Mouse (Mus musculus): ENCODE measurements around the gene Arhgap15. TPM values are rescaled to one million over a fixed set of nuclear protein-coding genes. Genes with fewer than 3 reads are reported as not detected.

Gene Arhgap15
- polyA plus RNA-seq, 1 experiment from 2014 or later: 0.30 TPM

DNA sequence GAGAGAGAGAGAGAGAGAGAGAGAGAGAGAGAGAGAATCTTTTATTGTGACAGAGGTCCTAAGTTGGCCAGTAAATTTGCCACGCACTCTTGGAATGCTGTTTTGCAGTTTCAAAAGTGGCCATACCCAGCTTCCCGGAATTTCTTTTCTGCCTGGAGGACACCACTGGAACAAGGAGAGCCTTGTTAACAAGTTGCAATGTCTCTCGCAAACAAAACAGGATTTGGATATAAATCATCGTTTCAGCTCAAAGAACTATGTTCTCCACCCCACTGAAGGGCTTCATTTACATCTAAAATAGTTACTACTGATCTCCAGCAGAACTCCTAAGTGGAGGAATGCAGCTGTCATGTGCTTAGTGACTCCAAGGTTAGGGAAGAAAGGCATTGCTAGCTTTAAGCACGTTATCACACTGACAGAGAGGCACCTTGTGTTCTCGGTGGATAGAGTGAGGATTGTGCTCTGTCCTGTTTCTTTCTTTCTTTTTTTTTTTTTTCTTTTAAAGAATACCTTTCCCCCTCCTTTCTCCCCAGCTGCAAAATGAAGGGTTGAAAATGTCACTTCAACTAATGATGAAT lies 473.6 kb downstream of the Arhgap15 start:
- H3K36me3 ChIP-seq (replicated peaks): no peaks in the 10 kb centered on the region
- no peak overlapping the region for H3K27ac ChIP-seq
- H3K9me3 ChIP-seq: no peaks in the 10 kb centered on the region
- H3K27me3 ChIP-seq (ENCODE audit: poor library complexity, severe bottlenecking): peaks cover 16% of the 10 kb centered on the region; the same call in 1 of the 2 replicates
- peaks cover 33% of the 10 kb centered on the region for H3K4me1 ChIP-seq
- no peak for DNase-seq (ENCODE audit: extremely low spot score, low spot score)
- WGBS: 17% methylated on average over 6 of the region's 6 CpGs
- H3K4me3 ChIP-seq: no peak overlapping the region

DNA sequence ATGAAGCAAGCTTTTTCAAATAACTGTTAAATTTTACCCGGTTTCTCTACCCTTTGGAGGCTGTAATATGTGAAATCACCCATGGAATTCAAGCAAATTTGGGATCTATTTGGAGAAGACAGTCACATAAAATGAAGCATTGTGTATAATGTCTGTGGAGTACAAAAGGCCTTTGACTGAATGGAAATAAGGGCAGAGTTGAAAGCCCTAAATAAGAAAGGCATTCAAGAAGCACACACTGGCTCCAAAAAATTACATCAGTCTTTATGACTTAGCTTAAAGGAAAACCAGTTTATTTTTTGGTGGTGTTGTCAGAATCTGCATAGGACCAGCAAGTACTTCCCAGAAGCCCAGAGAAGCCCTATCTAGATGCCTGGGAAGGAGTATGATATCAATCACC lies 486.2 kb downstream of the Arhgap15 start:
- Histone ChIP-seq H3K9me3 (no peaks in the 10 kb centered on the region), H3K36me3 (replicated peaks) (no peaks in the 10 kb centered on the region), H3K4me1 (peaks cover 8% of the 10 kb centered on the region; the same call in 1 of the 2 replicates), H3K27me3 (ENCODE audit: poor library complexity, severe bottlenecking) (no peaks in the 10 kb centered on the region), H3K4me3 (no peak overlapping the region), H3K27ac (no peak overlapping the region)
- WGBS: 40% methylated on average over 1 of the region's 1 CpGs
- no peak for DNase-seq (ENCODE audit: extremely low spot score, low spot score)

DNA sequence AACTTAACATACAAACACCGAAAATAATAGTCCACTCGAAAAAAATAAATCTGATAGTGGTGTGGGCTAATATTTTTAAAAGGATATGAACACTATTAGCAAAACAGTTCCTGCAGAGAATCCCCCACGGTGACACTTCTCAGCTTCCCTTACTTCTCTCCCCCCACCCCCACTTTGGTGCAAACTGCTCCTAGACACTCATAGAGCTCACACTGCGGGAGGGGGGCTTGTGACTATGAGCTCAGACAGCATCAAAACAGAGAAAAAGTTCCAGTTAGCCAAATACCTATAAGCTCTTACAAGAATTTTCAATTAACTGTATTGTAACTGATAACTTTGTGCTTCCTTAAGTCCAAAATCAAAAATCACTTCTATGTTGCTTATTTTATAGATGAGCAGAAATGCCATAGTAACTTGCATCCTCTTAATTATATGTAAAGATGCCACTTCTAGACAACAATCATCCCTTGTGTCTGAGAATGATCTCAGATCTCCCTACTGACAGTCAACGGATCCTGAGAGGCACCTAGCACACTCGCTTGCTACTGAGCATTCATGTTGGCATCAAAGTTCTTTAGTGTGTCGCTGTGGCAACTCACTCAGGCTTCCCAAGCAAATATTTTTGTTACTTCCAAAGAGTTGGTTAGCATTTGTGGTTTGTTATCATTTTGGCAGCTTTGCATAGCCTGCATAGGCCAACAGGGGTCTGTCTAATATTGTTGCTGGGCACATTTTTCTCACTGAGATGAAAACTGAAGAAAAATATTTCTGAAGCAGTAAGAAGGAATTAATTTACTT lies 493.2 kb downstream of the Arhgap15 start:
- 72% methylated on average over 7 of the region's 7 CpGs for WGBS
- no peaks in the 10 kb centered on the region for H3K27me3 ChIP-seq (ENCODE audit: poor library complexity, severe bottlenecking)
- H3K4me1 ChIP-seq: peaks cover 15% of the 10 kb centered on the region
- no peak overlapping the region for H3K4me3 ChIP-seq
- DNase-seq (ENCODE audit: extremely low spot score, low spot score): no peak
- H3K36me3 ChIP-seq (replicated peaks): no peaks in the 10 kb centered on the region
- H3K9me3 ChIP-seq: no peaks in the 10 kb centered on the region
- no peak overlapping the region for H3K27ac ChIP-seq

DNA sequence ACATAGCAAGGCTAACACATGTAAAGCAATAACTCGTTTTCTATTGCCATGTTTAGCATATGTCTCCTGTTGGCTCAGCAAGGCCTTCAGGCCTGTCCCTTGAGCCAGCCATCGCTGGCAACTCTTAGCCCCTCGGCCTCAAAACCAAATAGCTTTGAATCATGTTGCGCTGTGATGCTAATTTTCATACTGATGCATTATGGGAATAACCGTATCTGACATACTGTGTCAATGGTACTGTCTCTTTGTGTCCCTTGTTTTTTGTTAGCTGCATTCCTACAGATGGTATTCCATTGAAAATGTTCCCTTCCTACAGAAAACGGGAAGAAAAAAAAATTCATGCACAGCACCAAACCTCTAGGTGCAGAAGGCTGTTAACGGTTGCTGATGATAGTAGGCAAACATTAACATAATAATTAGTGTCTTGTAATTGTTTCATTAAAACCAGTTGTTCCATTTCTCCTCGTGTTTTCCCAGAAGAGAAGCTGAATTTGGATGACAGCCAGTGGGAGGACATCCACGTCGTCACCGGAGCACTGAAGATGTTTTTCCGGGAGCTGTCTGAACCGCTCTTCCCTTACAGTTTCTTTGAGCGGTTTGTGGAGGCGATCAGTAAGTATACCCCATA lies 494.1 kb downstream of the Arhgap15 start:
- H3K36me3 ChIP-seq (replicated peaks): no peaks in the 10 kb centered on the region
- 91% methylated on average over 15 of the region's 15 CpGs for WGBS
- H3K27me3 ChIP-seq (ENCODE audit: poor library complexity, severe bottlenecking): no peaks in the 10 kb centered on the region
- H3K4me1 ChIP-seq: peaks cover 15% of the 10 kb centered on the region
- H3K9me3 ChIP-seq: no peaks in the 10 kb centered on the region
- no peak overlapping the region for H3K4me3 ChIP-seq
- no peak for DNase-seq (ENCODE audit: extremely low spot score, low spot score)
- no peak overlapping the region for H3K27ac ChIP-seq

DNA sequence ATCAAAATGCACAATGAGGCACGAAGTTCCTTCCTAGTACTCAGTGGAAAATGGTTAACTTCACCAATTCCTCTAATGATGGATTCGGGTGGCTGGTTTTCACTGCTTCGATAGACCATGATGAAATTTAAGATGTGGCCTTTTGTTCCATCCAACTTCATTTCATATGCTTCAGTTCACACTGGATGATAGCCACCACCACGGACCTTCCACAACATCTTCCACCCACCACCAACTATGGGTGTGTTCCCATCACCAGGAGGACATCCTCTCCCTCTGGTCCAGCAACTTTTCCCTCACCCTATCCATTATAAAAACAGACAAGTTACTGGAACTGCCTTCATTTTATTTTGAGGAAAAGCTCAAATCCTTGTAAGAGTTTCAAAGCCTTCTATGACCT lies 506.7 kb downstream of the Arhgap15 start:
- Histone ChIP-seq H3K27me3 (ENCODE audit: poor library complexity, severe bottlenecking) (no peaks in the 10 kb centered on the region), H3K4me3 (no peak overlapping the region), H3K36me3 (replicated peaks) (no peaks in the 10 kb centered on the region), H3K4me1 (peaks cover 3% of the 10 kb centered on the region; the same call in 1 of the 2 replicates), H3K9me3 (no peaks in the 10 kb centered on the region), H3K27ac (no peak overlapping the region)
- 69% methylated on average over 4 of the region's 4 CpGs for WGBS
- no peak for DNase-seq (ENCODE audit: extremely low spot score, low spot score)

DNA sequence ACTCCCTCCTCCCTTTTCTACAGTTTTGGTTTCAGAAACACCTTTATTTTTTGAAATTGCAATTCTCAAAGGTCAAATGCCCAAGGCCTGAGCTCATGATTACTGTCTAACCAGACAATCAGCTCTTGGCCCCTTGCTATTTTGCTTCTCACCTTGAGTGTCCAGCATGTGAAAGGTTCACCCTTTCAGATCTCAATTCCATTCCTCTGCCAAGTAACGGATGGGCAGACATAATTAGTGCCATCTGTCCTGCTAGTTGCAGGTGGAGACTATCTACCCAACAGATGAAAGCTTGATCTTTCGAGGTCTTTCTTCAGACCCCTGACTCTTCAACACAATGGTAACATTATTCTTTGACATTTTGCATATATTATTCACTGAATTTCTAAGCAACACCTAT lies 509.3 kb downstream of the Arhgap15 start:
- H3K9me3 ChIP-seq: no peaks in the 10 kb centered on the region
- H3K4me3 ChIP-seq: no peak overlapping the region
- no peak overlapping the region for H3K27ac ChIP-seq
- peaks cover 3% of the 10 kb centered on the region; the same call in 1 of the 2 replicates for H3K4me1 ChIP-seq
- 75% methylated on average over 2 of the region's 2 CpGs for WGBS
- H3K27me3 ChIP-seq (ENCODE audit: poor library complexity, severe bottlenecking): no peaks in the 10 kb centered on the region
- H3K36me3 ChIP-seq (replicated peaks): no peaks in the 10 kb centered on the region
- no peak for DNase-seq (ENCODE audit: extremely low spot score, low spot score)

DNA sequence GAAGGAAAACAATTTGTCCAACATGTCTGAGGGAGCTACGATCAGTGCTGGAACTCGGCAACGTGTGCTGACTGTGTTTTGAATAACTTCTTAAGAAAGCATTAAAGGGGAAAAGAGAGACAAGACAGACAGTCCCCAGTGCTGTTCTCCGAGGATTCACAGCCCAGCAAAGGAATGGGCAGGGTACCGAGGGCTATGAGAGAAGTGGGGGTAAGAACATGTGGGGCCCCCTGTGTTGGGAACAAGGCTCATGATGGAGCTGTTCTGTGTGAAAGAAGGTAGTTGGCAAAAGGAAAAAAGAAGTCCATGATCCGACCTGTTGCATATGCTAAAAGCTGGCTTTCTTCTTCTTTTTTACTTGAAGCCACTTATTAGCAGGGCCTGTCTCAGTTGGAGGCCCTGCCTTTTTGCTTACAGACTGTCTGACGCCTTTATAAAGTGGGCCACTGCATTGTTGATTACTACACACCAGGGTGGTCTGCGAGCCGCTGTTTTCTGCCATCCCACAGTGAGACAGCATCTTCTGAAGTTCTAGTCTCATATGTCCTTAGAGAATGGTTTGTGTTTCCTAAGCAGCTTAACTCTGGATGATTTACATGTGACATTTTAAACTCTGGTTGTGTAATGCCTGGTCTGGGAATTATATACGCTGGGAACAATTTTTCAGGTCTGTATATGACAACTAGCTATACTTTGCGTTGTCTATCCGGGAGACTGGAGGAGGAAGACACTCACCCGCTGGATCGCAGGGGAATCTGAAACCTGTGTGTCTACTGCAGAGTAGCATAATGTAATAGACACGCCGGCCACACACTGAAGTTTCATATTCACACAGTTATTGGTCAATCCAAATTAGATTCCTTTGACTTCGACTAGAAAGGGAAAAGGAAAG lies 523.1 kb downstream of the Arhgap15 start:
- Histone ChIP-seq H3K9me3 (no peaks in the 10 kb centered on the region), H3K4me1 (peaks cover 20% of the 10 kb centered on the region), H3K27ac (no peak overlapping the region), H3K27me3 (ENCODE audit: poor library complexity, severe bottlenecking) (no peaks in the 10 kb centered on the region), H3K4me3 (no peak overlapping the region), H3K36me3 (replicated peaks) (no peaks in the 10 kb centered on the region)
- WGBS: 55% methylated on average over 17 of the region's 17 CpGs
- no peak for DNase-seq (ENCODE audit: extremely low spot score, low spot score)

DNA sequence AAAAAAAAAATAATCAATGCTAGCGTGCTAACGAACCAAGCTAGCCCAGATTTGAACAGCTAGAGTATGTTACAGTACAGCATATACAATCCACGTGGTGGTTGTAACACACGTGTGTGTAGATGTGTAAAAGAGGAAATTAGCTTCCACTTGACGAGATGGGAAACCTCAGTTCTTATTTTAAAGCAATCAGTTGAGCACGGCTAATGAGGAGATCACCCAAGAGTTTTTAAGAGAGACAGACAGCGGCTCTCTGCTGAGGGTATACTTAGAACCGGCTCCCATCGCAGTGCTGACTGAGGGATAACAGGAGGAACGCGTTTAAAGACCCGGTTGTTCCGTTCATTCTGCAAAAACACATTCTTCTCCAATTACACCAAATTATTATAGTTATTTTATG lies 524.0 kb downstream of the Arhgap15 start:
- peaks cover 20% of the 10 kb centered on the region for H3K4me1 ChIP-seq
- no peak for DNase-seq (ENCODE audit: extremely low spot score, low spot score)
- no peaks in the 10 kb centered on the region for H3K9me3 ChIP-seq
- 63% methylated on average over 13 of the region's 13 CpGs for WGBS
- no peak overlapping the region for H3K4me3 ChIP-seq
- no peak overlapping the region for H3K27ac ChIP-seq
- no peaks in the 10 kb centered on the region for H3K27me3 ChIP-seq (ENCODE audit: poor library complexity, severe bottlenecking)
- H3K36me3 ChIP-seq (replicated peaks): no peaks in the 10 kb centered on the region

DNA sequence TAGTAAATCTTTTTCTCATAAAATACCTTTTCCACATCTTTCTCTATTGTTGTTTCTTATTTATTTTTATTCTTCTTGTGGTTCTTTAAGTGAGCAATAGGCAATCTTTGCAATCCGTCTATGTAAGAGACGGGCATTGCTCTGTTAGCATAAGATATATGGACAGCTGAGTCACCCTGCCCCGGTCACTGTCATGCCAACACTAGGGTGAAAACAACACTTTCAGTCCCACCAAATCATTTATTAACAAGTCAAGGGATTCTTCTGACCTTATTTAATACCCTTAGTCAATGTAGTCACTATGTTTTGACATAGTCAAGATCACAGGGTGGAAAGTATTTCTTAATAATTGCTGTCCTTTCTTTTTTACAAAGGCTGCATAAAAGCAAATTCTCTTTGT lies 525.8 kb downstream of the Arhgap15 start:
- H3K4me1 ChIP-seq: peaks cover 20% of the 10 kb centered on the region
- H3K4me3 ChIP-seq: no peak overlapping the region
- 95% methylated on average over 3 of the region's 3 CpGs for WGBS
- H3K9me3 ChIP-seq: no peaks in the 10 kb centered on the region
- no peaks in the 10 kb centered on the region for H3K27me3 ChIP-seq (ENCODE audit: poor library complexity, severe bottlenecking)
- no peak for DNase-seq (ENCODE audit: extremely low spot score, low spot score)
- H3K27ac ChIP-seq: no peak overlapping the region
- no peaks in the 10 kb centered on the region for H3K36me3 ChIP-seq (replicated peaks)

DNA sequence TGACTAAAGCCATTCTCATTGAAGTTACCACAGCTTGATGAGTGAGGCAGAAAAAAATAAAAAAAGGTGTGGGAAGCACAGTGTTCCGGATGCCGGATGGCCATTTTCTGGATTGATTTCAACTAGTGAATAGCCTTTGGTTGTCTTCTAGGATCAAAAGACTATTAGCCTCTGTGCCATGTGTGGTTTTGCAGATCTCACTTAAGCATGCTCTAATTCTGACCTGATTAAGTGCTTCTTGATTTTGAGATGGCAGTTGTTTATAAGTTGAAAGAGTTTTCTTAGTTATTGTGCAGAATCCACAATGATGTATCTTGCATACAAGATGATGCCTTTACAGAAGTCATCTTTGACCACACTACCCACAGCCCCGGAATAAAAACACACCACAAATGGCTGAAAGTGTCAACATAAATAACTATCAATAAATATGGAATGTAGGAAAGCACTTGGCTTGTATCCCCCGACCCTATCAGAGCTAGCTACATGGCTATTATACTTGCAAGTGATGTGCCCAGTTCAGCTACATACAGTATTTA lies 537.6 kb downstream of the Arhgap15 start:
- Histone ChIP-seq H3K4me1 (no peaks in the 10 kb centered on the region), H3K36me3 (replicated peaks) (no peaks in the 10 kb centered on the region), H3K9me3 (no peaks in the 10 kb centered on the region), H3K27ac (no peak overlapping the region), H3K4me3 (no peak overlapping the region), H3K27me3 (ENCODE audit: poor library complexity, severe bottlenecking) (no peaks in the 10 kb centered on the region)
- 92% methylated on average over 4 of the region's 4 CpGs for WGBS
- no peak for DNase-seq (ENCODE audit: extremely low spot score, low spot score)

DNA sequence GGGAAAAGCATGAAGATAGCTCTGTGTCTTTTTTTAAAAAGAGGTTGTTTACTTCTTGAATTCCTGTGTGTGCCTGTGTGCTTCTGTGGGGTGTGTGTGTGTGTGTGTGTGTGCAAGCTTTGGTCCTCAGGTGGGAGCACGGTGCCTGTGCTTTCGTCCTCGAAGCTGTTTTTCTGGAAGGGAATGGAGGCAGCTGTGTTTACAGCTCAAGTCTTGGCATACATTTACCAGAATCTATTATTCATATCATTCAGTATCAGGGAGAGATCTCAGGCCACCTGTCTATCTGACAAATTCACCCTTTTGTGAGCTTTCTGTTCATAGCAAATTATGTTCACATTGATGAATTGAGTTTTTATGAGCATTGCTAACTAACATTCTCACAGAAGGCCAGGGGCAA lies 550.5 kb downstream of the Arhgap15 start:
- Histone ChIP-seq H3K4me3 (no peak overlapping the region), H3K36me3 (replicated peaks) (no peaks in the 10 kb centered on the region), H3K27ac (no peak overlapping the region), H3K4me1 (peaks cover 4% of the 10 kb centered on the region; the same call in 1 of the 2 replicates), H3K9me3 (no peaks in the 10 kb centered on the region), H3K27me3 (ENCODE audit: poor library complexity, severe bottlenecking) (no peaks in the 10 kb centered on the region)
- no peak for DNase-seq (ENCODE audit: extremely low spot score, low spot score)
- 87% methylated on average over 3 of the region's 3 CpGs for WGBS

DNA sequence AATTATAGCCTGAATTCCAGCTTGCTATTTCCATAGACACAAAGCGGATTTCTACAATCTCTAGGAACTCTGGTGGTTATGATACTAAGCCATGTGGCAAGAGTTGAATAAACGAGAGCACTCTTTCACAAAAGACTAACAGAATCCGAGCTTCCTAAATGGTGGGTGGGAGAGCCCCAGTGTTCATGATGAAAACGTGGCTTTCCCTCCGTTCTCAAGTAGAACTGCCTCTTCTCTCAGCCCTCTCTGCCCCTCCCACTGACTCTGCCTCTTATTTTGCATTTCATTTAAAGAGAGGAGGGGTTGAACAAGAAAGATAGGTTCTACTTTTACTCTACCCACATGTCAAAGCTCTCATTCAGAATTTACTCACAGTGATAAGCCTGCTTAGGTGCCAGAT lies 551.3 kb downstream of the Arhgap15 start:
- no peak overlapping the region for H3K27ac ChIP-seq
- DNase-seq (ENCODE audit: extremely low spot score, low spot score): no peak
- H3K36me3 ChIP-seq (replicated peaks): no peaks in the 10 kb centered on the region
- WGBS: 52% methylated on average over 5 of the region's 5 CpGs
- H3K27me3 ChIP-seq (ENCODE audit: poor library complexity, severe bottlenecking): no peaks in the 10 kb centered on the region
- no peaks in the 10 kb centered on the region for H3K9me3 ChIP-seq
- no peak overlapping the region for H3K4me3 ChIP-seq
- H3K4me1 ChIP-seq: peaks cover 12% of the 10 kb centered on the region
